Mouse (Mus musculus) c-Kit-positive CD71-positive TER-119-negative erythroid progenitor cells, embryonic 14.5 days (primary cell): ENCODE data around the gene Ranbp1.

ENCODE experiments used
- DNase-seq: peaks from one replicate; pipeline ENCODE4 v3.0.0-alpha.2; 2013; ENCODE audit warnings: low read depth

Gene Ranbp1

GRCm38 (mm10) chr16:18234671-18235388, 13.7 kb downstream of the Ranbp1 start, which contains the start of gene Zdhhc8:
Gene Zdhhc8 (minus strand): TSS chr16:18235136.
- no peak for DNase-seq

GRCm38 (mm10) chr16:18233919-18234670, 14.4 kb downstream of the Ranbp1 start:
- DNase-seq, result no peak

- DNase-seq, result no peak
These were observed 15.1 kb downstream of the Ranbp1 start for GRCm38 (mm10) chr16:18233451-18233850.

- DNase-seq, result no peak
These were observed 17.1 kb downstream of the Ranbp1 start for GRCm38 (mm10) chr16:18231451-18231850.

GRCm38 (mm10) chr16:18231047-18231446, 17.5 kb downstream of the Ranbp1 start:
- DNase-seq, result no peak

- no peak for DNase-seq
These were observed 17.9 kb downstream of the Ranbp1 start for GRCm38 (mm10) chr16:18230617-18231016.

- DNase-seq, result no peak
These were observed 18.9 kb downstream of the Ranbp1 start for GRCm38 (mm10) chr16:18229622-18230021.

- no peak for DNase-seq
These were observed 19.7 kb downstream of the Ranbp1 start for GRCm38 (mm10) chr16:18228856-18229255.

- no peak for DNase-seq
These were observed 20.6 kb downstream of the Ranbp1 start for GRCm38 (mm10) chr16:18227897-18228422.

- DNase-seq, result no peak
These were observed 21.3 kb downstream of the Ranbp1 start for GRCm38 (mm10) chr16:18227187-18227586.

GRCm38 (mm10) chr16:18222188-18222587, 26.3 kb downstream of the Ranbp1 start:
- DNase-seq, result no peak

- DNase-seq, result no peak
These were observed 27.0 kb downstream of the Ranbp1 start for GRCm38 (mm10) chr16:18221543-18221898.

- no peak for DNase-seq
These were observed 27.5 kb downstream of the Ranbp1 start for GRCm38 (mm10) chr16:18220856-18221542.

- DNase-seq, result no peak
These were observed 28.5 kb downstream of the Ranbp1 start for GRCm38 (mm10) chr16:18220001-18220400.

GRCm38 (mm10) chr16:18218580-18218996, 29.9 kb downstream of the Ranbp1 start:
- no peak for DNase-seq

- DNase-seq, result no peak
These were observed 31.0 kb downstream of the Ranbp1 start, which contains the start of gene Ccdc188 for GRCm38 (mm10) chr16:18217579-18217978. Gene Ccdc188 (plus strand): TSS chr16:18217879.

- no peak for DNase-seq
These were observed 33.7 kb downstream of the Ranbp1 start for GRCm38 (mm10) chr16:18214858-18215257.

GRCm38 (mm10) chr16:18213689-18214088, 34.8 kb downstream of the Ranbp1 start:
- no peak for DNase-seq

- peak; percentile 53 for DNase-seq
These were observed 36.9 kb downstream of the Ranbp1 start for GRCm38 (mm10) chr16:18211417-18212171.

- DNase-seq, result peak; percentile 48
These were observed 37.7 kb downstream of the Ranbp1 start for GRCm38 (mm10) chr16:18210701-18211416.
